Mouse (Mus musculus): ENCODE measurements around the gene Dph3. TPM values are rescaled to one million over a fixed set of nuclear protein-coding genes. Genes with fewer than 3 reads are reported as not detected.

Gene Dph3
- total and polyA plus RNA-seq, 3 experiments = 75.7 to 125 (median 92.9) TPM

DNA sequence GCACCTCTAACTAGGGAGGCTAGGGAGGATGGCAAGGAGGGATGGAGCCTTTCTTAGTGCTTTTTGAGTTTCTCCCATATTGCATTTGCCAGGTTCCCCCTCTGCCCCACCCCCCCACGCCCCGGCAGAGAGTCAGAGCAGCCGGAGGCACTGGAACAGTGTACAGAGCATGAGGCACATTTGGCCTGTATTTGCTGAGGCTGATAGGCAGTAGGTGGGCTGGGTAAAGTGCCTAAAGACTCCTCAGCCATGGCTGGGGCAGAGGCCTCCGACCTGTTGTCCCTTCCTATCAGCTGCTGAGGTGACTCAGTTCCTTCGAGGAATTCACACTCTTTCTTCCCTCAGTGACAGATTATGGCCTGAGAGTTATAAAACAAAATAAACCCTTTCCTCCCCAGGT lies 43.4 kb downstream of the Dph3 start:
- no peak for DNase-seq (ENCODE audit: extremely low read depth)
- H3K4me2 ChIP-seq (ENCODE audit: insufficient read depth, low read depth, poor library complexity, severe bottlenecking) = no peak overlapping the region
- no peak overlapping the region for H3K9ac ChIP-seq (ENCODE audit: insufficient read depth, low read depth)
- TF ChIP-seq MEF2A (IDR thresholded peaks at IDR 0.05; ENCODE audit: borderline replicate concordance, low read depth, low read length) = no peak
- no peak for TF ChIP-seq IRF4 (IDR thresholded peaks at IDR 0.05; ENCODE audit: low read depth, low read length)
- no peak for TF ChIP-seq BHLHE40 (IDR thresholded peaks at IDR 0.05; ENCODE audit: low read depth, low read length)
- no peak for TF ChIP-seq ETS1 (conservative IDR thresholded peaks at IDR 0.05; ENCODE audit: low read depth, low read length)
- no peak for TF ChIP-seq HCFC1 (IDR thresholded peaks at IDR 0.05; ENCODE audit: low read depth, low read length)
- TF ChIP-seq NELFE (IDR thresholded peaks at IDR 0.05; ENCODE audit: low read depth, low read length) = no peak
- no peak for TF ChIP-seq EP300 (IDR thresholded peaks at IDR 0.05; ENCODE audit: low read length)
- no peak for TF ChIP-seq KAT2A (IDR thresholded peaks at IDR 0.05; ENCODE audit: insufficient replicate concordance, low read length)
- no peak for TF ChIP-seq ELF1 (IDR thresholded peaks at IDR 0.05; ENCODE audit: low read depth, low read length)
- TF ChIP-seq MYC (IDR thresholded peaks at IDR 0.05; ENCODE audit: low read depth, low read length) = no peak
- TF ChIP-seq JUND (conservative IDR thresholded peaks at IDR 0.05; ENCODE audit: low read depth, low read length) = no peak
- TF ChIP-seq MAFK (IDR thresholded peaks at IDR 0.05; ENCODE audit: insufficient replicate concordance, low read length) = no peak
- TF ChIP-seq PAX5 (IDR thresholded peaks at IDR 0.05; ENCODE audit: low read length) = no peak
- no peak for TF ChIP-seq NRF1 (IDR thresholded peaks at IDR 0.05; ENCODE audit: low read depth, low read length)
- no peak for TF ChIP-seq GABPA (IDR thresholded peaks at IDR 0.05; ENCODE audit: insufficient replicate concordance, low read depth, low read length)
- no peak for TF ChIP-seq POLR2A (IDR thresholded peaks at IDR 0.05; ENCODE audit: low read depth, low read length)
- no peak for TF ChIP-seq CHD2 (IDR thresholded peaks at IDR 0.05; ENCODE audit: low read length)
- no peak for TF ChIP-seq MXI1 (IDR thresholded peaks at IDR 0.05; ENCODE audit: low read depth, low read length)
- TF ChIP-seq POLR2AphosphoS2 (IDR thresholded peaks at IDR 0.05; ENCODE audit: low read depth, low read length) = no peak
- no peaks in the 10 kb centered on the region for H3K9me3 ChIP-seq (replicated peaks; ENCODE audit: low read length)
- no peak overlapping the region for H3K4me3 ChIP-seq (replicated peaks in 1 of 3; ENCODE audit: low read depth in 2 of 3, low read length in 2 of 3, poor library complexity in 1 of 3)
- H3K27me3 ChIP-seq (replicated peaks) = no peaks in the 10 kb centered on the region
- no peak overlapping the region for H3K27ac ChIP-seq (ENCODE audit: insufficient read depth, low read depth)
- dilution Hi-C loops (cut with MboI; ENCODE audit: extremely low pct_ligation_motif_present, extremely low pct_unique_long_range_greater_than_20kb, low sequenced_read_pairs) = no loop called here
- H3K4me1 ChIP-seq (ENCODE audit: control insufficient read depth in 1 of 2, insufficient read depth in 2 of 2) = peaks cover 9 to 10% of the 10 kb centered on the region in 2 experiments; a peak in 3 of 4 replicates
- no peaks in the 10 kb centered on the region for H3K79me2 ChIP-seq (replicated peaks; ENCODE audit: control insufficient read depth, extremely low read depth, insufficient read depth, poor library complexity, severe bottlenecking)
- H3K36me3 ChIP-seq (replicated peaks in 1 of 2; ENCODE audit: control insufficient read depth in 1 of 2, insufficient read depth in 1 of 2, low read length in 1 of 2) = no peaks in the 10 kb centered on the region
- in situ Hi-C loops (cut with MboI; ENCODE audit: low pct_ligation_motif_present, low pct_unique_long_range_greater_than_20kb, low sequenced_read_pairs) = loop anchor here (25.0 kb wide), 1 partner anchor 230 kb away; no protein-coding TSS in a partner anchor

- Histone ChIP-seq H3K9me3 (replicated peaks; ENCODE audit: low read length) (no peaks in the 10 kb centered on the region), H3K4me1 (ENCODE audit: control insufficient read depth in 1 of 2, insufficient read depth in 2 of 2) (peaks cover 7 to 10% of the 10 kb centered on the region in 2 experiments; a peak in 3 of 4 replicates), H3K9ac (ENCODE audit: insufficient read depth, low read depth) (no peak overlapping the region), H3K4me3 (replicated peaks in 1 of 3; ENCODE audit: low read depth in 2 of 3, low read length in 2 of 3, poor library complexity in 1 of 3) (no peak overlapping the region), H3K36me3 (replicated peaks in 1 of 2; ENCODE audit: control insufficient read depth in 1 of 2, insufficient read depth in 1 of 2, low read length in 1 of 2) (no peaks in the 10 kb centered on the region), H3K79me2 (replicated peaks; ENCODE audit: control insufficient read depth, extremely low read depth, insufficient read depth, poor library complexity, severe bottlenecking) (no peaks in the 10 kb centered on the region), H3K27me3 (replicated peaks) (no peaks in the 10 kb centered on the region), H3K27ac (ENCODE audit: insufficient read depth, low read depth) (no peak overlapping the region), H3K4me2 (ENCODE audit: insufficient read depth, low read depth, poor library complexity, severe bottlenecking) (no peak overlapping the region)
- dilution Hi-C loops (cut with MboI; ENCODE audit: extremely low pct_ligation_motif_present, extremely low pct_unique_long_range_greater_than_20kb, low sequenced_read_pairs) = no loop called here
- in situ Hi-C loops (cut with MboI; ENCODE audit: low pct_ligation_motif_present, low pct_unique_long_range_greater_than_20kb, low sequenced_read_pairs) = loop anchor here (25.0 kb wide), 1 partner anchor 225 kb away; no protein-coding TSS in a partner anchor
- DNase-seq (ENCODE audit: extremely low read depth) = peak; percentile 31
- TF ChIP-seq EP300 (IDR thresholded peaks at IDR 0.05; ENCODE audit: low read length) (peak; percentile 18; the same call in 1 of the 2 replicates), TCF12 (IDR thresholded peaks at IDR 0.05; ENCODE audit: low read depth, low read length) (no peak), MAZ (IDR thresholded peaks at IDR 0.05; ENCODE audit: low read depth, low read length) (peak; percentile 80; the same call in 1 of the 2 replicates), MEF2A (IDR thresholded peaks at IDR 0.05; ENCODE audit: borderline replicate concordance, low read depth, low read length) (0 out of 2 replicates have a peak, but pooled peaks have one; percentile 31), CHD1 (IDR thresholded peaks at IDR 0.05; ENCODE audit: low read depth, low read length) (peak; percentile 87; the same call in 1 of the 2 replicates), BHLHE40 (IDR thresholded peaks at IDR 0.05; ENCODE audit: low read depth, low read length) (0 out of 2 replicates have a peak, but pooled peaks have one; percentile 8)
These were observed 47.8 kb downstream of the Dph3 start for GRCm38 (mm10) chr14:32037661-32038252.
